Mouse (Mus musculus) naive thymus-derived CD4-positive, alpha-beta T cell, adult 5 months (primary cell): ENCODE measurements around the gene Abcb8. TPM values are rescaled to one million over a fixed set of nuclear protein-coding genes. Genes with fewer than 3 reads are reported as not detected.

Source experiments
- polyA plus RNA-seq: library from polyadenylated mRNA; unstranded; fragments of 100-300 nt; shearing (Covaris generic); gene quantifications from one replicate; pipeline ENCODE4 v1.2.1, GENCODE M21; 2017

Gene Abcb8
- polyA plus RNA-seq, result 16.1 TPM

DNA sequence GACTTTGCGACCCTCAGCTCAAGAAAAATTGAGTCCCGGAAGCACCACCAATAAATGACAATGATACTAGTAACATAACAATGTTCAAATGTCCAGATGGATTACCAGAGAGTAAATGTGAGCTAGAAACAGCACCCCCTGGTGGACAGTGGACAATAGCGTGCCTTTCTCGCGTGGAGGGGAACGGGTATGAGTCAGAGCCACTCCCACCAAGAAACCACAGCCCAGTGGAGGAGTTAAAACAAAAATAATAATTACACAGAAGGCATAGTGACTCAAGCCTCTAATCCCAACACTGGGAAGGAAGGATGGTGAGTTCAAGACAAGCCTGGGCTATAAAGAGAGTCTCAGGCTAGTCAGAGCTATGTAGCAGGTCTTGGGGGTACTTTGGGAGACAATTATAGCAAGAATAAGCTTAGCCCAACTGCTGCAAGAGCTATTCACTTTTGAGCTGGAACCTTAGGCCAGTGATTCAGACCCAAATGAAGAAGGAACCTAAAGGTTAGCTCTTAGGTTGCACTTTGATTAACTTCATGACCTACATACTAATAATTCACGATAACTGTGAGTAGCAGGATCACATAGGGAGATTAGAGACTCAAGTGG is at the start of gene Abcb8:
TSS of gene Abcb8 (plus strand) at position 272 of the 606 bp plus-strand sequence.

DNA sequence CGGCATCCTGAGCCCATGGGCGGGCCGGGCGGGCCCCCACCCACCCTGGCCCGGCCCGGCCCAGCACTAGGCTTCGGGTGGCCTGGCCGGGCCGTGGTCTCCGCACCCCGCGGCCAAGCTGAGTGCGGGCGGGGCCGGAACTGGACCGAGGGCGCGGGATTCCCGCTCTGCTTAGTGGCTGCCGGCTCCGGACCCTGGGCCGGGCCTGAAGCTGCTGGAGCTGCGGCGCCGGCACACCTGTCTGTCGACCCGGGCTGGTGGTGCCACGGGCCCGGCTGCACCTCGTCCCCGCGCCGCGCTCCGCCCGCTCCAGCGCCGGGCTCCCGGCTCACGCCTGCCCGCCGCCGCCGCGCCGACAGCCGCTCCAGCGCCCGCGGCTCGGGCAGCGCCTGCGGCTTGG is 42.2 kb upstream of the Abcb8 start, which contains the start of gene Kcnh2:
TSS of gene Kcnh2 (minus strand) at position 327 of the 400 bp plus-strand sequence.

DNA sequence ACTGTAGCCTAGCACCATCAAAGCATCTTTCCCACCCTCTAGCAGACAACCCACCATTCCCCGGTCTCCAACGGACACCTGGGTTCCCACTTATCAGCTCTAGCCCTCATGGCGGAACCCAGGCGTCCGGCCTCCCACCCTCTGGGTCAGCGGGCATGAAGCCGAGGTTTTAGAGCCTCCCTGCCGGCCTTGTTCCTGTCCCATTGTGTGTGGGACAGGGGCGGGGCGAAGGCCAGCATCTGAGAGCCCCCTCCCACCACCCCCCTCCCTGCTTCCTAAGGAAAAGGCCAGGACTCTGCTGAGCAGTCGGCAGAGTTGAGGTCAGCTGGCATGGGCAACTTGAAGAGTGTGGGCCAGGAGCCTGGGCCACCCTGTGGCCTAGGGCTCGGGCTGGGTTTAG is 29.0 kb upstream of the Abcb8 start, which contains the start of gene Nos3:
TSS of gene Nos3 (plus strand) at position 303 of the 400 bp plus-strand sequence.

DNA sequence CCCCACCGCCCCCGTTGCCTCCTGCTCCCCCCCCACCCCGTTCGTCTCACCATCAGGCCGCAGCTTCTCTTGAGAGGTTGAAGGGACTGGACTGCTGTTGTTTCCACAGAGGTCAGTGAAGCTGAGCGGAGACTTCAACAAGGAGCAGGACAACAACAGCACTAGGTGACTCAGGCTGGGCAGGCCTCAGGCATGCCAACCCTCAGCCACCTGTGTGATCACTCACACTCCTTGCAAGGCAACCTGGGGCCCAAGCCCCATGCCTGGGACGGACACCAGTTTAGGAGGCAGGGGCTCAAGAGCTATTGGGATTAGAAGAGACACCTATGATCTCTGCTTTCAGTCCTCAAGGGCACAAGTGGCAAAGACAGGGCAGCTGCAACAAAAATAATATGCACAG is 1.6 kb upstream of the Abcb8 start, which contains the start of gene Atg9b:
TSS of gene Atg9b (minus strand) at position 280 of the 400 bp plus-strand sequence.

DNA sequence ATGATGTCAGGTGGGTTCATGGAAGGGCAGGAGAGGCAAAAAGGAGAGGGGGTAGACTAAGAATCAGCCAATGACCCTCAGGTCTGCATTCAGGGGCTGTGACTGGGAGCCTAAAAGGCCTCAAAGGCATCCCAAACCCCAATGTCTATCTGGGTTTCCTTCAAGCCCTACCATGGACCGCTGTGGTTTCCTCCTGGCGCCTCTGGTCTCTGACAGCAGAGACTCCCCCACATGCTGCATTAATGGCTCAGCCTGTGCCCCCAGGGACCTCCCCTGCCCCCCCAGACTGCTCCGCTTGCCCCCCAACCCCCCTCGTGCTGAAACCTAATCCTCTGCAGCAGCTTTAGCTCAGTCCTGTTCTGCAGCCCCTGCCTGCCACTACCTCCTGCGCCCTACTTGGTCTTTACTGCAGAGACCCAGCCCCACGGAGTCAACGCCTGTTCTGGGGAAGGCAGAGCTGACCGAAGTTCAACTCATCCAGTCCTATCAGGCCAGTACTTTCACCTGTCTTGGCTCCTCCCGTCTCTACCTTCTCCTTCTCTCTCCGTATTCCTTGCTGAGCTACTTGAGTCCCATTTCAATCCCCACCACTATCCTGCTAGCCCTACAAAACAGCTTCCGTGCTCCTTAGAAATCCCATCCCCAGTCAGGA is 19.7 kb downstream of the Abcb8 start, which contains the start of gene Asic3:
TSS of gene Asic3 (plus strand) at position 351 of the 652 bp plus-strand sequence.

DNA sequence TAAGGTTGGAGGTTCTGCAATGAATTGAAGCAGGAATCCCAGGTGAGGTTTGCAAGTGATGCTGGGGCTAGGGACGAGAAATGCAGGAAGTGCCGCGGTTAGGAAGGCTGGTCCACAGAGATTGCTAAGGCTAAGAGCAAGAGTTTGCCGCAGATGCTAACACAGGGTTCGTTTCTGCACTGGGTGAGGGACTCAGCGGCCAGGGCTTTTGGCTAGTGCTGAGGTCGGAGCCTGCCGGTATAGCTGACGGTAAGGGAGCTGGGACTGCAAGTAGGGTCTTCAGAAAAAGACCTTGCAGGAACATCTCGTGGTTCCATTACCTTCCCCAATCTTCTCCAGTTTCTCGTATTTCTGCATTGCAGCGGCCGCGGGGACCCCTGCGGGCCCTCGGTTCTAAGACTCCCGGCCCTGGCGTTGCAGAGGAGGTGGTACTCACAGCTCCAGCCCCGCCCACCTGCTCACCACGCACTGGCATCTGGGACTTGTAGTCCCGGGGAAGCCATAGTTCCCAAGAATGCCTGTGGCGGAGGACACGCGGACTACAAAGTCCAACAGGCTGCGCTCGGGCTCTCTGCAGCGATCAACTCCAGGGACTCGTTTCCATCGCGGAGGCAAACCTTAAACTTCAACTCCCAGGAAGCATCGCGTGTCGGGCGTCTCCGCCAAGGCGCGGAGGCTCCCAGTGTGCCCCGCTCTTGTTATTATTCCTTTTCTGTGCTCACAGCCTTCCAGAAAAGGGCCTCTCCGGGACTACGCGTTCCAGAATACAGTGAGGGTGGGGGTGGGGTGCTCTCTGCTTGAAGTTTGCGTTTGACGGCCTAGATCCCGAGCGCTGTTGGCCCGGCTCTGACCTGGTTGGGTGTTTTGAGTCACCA is 29.9 kb downstream of the Abcb8 start, which contains the start of the genes Cdk5 and Slc4a2:
TSS of gene Cdk5 (minus strand) at position 402 of the 875 bp plus-strand sequence.
TSS of gene Slc4a2 (plus strand) at position 709 of the 875 bp plus-strand sequence.

DNA sequence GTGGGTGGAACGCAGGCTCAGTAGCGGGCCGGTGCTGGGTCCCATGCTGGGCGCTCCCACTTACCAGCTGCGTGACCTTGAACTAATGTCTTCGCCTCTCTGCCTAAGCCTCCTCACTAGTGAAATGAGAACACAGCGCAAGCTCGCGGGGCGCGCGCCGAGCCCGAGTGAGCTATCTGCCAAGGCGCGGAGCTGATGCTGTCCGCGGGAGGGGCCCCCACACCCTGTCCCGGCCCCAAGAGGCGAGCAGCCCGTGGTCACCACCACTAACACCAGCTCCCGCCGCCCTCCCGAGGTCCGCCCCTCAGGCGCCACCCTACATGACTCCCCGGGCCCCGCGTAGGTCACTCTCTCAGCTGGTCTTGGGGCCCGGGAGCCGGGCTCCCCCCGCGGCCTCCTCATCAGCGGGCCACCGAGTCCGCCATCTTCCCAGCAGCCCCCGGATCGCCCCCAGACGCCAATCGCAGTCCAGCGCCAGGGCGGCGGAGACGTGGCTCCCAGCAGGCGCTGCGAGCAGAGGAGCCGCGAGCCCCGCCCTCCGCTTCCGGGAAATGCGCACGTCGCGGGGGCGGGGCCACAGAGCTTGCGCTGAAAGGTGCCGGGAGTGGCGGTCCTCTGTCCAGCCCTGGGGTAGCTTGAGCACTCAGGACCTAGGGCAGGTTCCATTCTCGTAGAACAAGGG is 51.4 kb downstream of the Abcb8 start, which contains the start of gene Fastk:
TSS of gene Fastk (minus strand) at position 542 of the 682 bp plus-strand sequence.

DNA sequence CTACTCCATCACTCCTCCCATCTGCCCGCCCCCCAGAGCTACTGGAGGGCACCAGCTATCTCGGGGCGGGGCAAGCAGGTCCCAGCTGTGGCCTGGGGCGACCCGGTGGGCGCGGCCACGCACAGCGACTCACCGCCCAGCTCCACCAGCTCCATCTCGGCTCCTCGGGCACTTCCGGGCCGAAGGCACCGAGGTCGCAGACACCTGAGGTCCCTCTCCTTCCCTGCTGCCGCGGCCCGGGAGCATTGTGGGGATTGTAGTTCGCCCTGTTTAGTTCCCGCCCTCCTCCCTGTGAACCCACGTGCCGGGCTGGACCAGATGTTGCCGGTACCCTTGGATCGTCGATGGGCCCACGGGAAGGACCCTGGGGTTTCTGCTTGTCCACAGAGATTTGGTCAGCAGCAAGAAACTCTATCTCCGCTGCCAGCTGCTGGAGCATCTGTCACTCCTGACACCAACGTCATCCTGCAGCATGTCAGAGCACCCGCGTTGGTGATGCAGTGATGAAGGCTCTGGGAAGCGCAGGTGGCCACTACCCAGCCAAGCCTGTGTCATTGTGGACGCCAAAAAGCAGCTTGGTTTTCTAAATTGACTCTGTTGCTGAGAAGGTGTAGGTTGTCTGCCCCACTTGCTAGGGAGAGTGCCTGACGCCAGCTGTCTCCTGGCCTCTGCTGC is 54.3 kb downstream of the Abcb8 start, which contains the start of gene Tmub1:
TSS of gene Tmub1 (minus strand) at position 231 of the 675 bp plus-strand sequence.

DNA sequence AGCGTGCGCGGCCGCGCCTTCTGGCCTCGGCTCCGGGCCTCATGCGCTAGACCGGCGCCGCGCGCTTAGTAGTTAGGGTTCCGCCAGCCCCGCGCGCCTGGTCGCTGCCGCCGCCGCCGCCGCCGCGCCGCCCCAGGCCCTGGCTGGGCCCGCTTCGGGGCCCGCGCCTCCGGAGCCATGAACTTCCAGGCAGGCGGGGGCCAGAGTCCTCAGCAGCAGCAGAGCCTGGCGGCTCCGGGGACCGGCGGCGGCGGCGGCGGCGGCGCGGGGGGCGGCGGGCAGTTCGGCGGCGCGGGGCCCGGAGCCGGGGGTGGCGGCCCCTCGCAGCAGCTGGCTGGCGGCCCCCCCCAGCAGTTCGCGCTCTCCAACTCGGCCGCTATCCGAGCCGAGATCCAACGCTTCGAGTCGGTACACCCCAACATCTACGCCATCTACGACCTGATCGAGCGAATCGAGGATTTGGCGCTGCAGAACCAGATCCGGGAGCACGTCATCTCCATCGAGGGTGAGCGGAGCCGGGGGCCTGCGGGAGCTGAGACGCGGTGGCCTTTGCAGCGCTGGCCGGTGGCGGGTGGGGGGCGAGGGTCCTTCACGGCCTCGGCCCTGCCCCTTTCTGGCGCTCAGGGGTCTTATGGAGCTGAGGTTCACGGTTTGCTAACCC is 58.7 kb downstream of the Abcb8 start, which contains the start of gene Agap3:
TSS of gene Agap3 (plus strand) at position 148 of the 661 bp plus-strand sequence.

Other genes with a start within 250 kb of the Abcb8 start
- 7.2 TPM for gene Nupl2, start 228.7 kb upstream of the Abcb8 start, polyA plus RNA-seq
- gene Kcnh2, start 42.1 kb upstream of the Abcb8 start, polyA plus RNA-seq, result 5.1 TPM
- gene Nos3, start 28.9 kb upstream of the Abcb8 start, polyA plus RNA-seq, result not detected
- gene Atg9b, start 1.5 kb upstream of the Abcb8 start, polyA plus RNA-seq, result 0.22 TPM
- gene Asic3, start 19.7 kb downstream of the Abcb8 start, polyA plus RNA-seq, result not detected
- gene Cdk5, start 29.9 kb downstream of the Abcb8 start, polyA plus RNA-seq, result 70.9 TPM
- gene Slc4a2, start 30.2 kb downstream of the Abcb8 start, polyA plus RNA-seq, result 33.4 TPM
- 103 TPM for gene Fastk, start 51.6 kb downstream of the Abcb8 start, polyA plus RNA-seq
- gene Tmub1, start 54.2 kb downstream of the Abcb8 start, polyA plus RNA-seq, result 61.6 TPM
- gene Agap3, start 58.5 kb downstream of the Abcb8 start, polyA plus RNA-seq, result 109 TPM
- not detected for gene Gbx1, start 133.5 kb downstream of the Abcb8 start, polyA plus RNA-seq
- gene Asb10, start 147.3 kb downstream of the Abcb8 start, polyA plus RNA-seq, result not detected
- gene 4931409K22Rik, start 163.1 kb downstream of the Abcb8 start, polyA plus RNA-seq, result not detected
- gene Abcf2, start 183.8 kb downstream of the Abcb8 start, polyA plus RNA-seq, result 104 TPM
- 25.5 TPM for gene Chpf2, start 193.1 kb downstream of the Abcb8 start, polyA plus RNA-seq
- gene Smarcd3, start 230.7 kb downstream of the Abcb8 start, polyA plus RNA-seq, result 0.90 TPM